Mouse (Mus musculus) spleen, adult 2 months (tissue): Measurements from ENCODE around the gene P2ry13. TPM values are rescaled to one million over a fixed set of nuclear protein-coding genes. Genes with fewer than 3 reads are reported as not detected.

Experiments used
- DNase-seq, 2 experiments: peaks; one replicate each; pipeline versions ENCODE4 v3.0.0 to v3.0.0-alpha.2; 2012 to 2021; ENCODE audit warnings: low spot score in 2 of 2, low read depth in 1 of 2
- H3K27ac ChIP-seq: fragments of 200-500 bp; 2 replicates; pipeline ENCODE4 v1.5.1; 2012; ENCODE audit warnings: low read length, inconsistent platforms; ENCODE audit not compliant: insufficient read depth
- H3K27me3 ChIP-seq: fragments of 200-500 bp; 2 replicates; pipeline ENCODE4 v1.6.1; 2012; ENCODE audit warnings: mild to moderate bottlenecking, moderate library complexity, low read length, inconsistent platforms; ENCODE audit not compliant: control insufficient read depth, insufficient read depth
- H3K36me3 ChIP-seq: fragments of 200-500 bp; 2 replicates; pipeline ENCODE4 v1.6.1; 2012; ENCODE audit warnings: mild to moderate bottlenecking, low read length, inconsistent platforms; ENCODE audit not compliant: control insufficient read depth, insufficient read depth
- H3K4me1 ChIP-seq: fragments of 200-500 bp; 2 replicates; pipeline ENCODE4 v1.6.1; 2011; ENCODE audit warnings: inconsistent platforms; ENCODE audit not compliant: control insufficient read depth, insufficient read depth, insufficient read length
- H3K4me3 ChIP-seq: fragments of 200-500 bp; 2 replicates; pipeline ENCODE4 v1.5.1; 2011; ENCODE audit warnings: mild to moderate bottlenecking, inconsistent platforms; ENCODE audit not compliant: insufficient read depth, insufficient read length; ENCODE audit errors: extremely low read depth
- CTCF ChIP-seq: fragments of 200-500 bp; IDR thresholded peaks from 2 replicates; pipeline ENCODE4 v1.5.1; 2011; ENCODE audit warnings: mild to moderate bottlenecking, inconsistent platforms; ENCODE audit not compliant: insufficient read depth, insufficient read length, insufficient replicate concordance; ENCODE audit errors: extremely low read depth
- POLR2A ChIP-seq: fragments of 200-500 bp; IDR thresholded peaks from 2 replicates; pipeline ENCODE4 v1.6.1; 2011; ENCODE audit warnings: low read depth, low read length, inconsistent platforms
- WGBS: fragments of 180-500 bp; shearing (Covaris S2); methylation state at CpG from one replicate; pipeline ENCODE4 v1.1.7; 2018; 5-methylcytosine and 5-hydroxymethylcytosine counted together
- polyA plus RNA-seq: library from polyadenylated mRNA; depleted of rRNA; stranded (reverse); fragments of >200 nt; gene quantifications from 2 replicates; pipeline ENCODE4 v1.2.3, GENCODE M21; 2012

The P2ry13 gene
- polyA plus RNA-seq, 1 experiment: 14.6 TPM

GRCm38 (mm10) chr3:59211784-59212183 lies 1.1 kb upstream of the P2ry13 start:
- H3K4me3 ChIP-seq: no peak overlapping the region

DNA sequence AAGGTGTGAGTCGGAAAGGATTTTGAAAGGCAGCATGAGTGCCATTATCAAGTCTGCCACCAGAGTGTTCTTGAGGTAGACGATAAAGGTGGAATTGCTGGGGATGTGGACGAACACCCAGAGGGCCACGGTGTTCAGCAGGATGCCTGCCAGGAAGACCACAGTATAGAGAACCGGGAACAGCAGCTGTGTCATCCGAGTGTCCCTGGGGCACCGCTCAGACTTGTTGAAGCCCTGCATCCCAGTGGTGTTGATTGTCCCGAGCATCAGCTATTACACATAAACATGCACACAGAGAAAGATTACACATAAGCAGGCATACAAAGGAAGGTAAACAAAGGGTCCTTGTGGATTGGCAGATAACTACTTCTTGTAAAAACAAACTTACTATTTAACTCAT lies 593 bp downstream of the P2ry13 start:
- no peak for TF ChIP-seq POLR2A
- no peak for TF ChIP-seq CTCF
- Histone ChIP-seq H3K4me1 (peaks cover 13% of the 10 kb centered on the region; the same call in 1 of the 2 replicates), H3K36me3 (no peaks in the 10 kb centered on the region), H3K27ac (peak overlapping the region; percentile 17), H3K27me3 (no peaks in the 10 kb centered on the region), H3K4me3 (no peak overlapping the region; the same call in 1 of the 2 replicates)
- DNase-seq: no peak
- 59% methylated on average over 8 of the region's 8 CpGs for WGBS

More at GRCm38 (mm10) chr3:59211784-59212183, 1.1 kb upstream of the P2ry13 start:
- H3K27me3 ChIP-seq: no peaks in the 10 kb centered on the region
- WGBS: 28% methylated on average over 8 of the region's 8 CpGs
- H3K27ac ChIP-seq: no peak overlapping the region; the same call in 1 of the 2 replicates
- TF ChIP-seq CTCF (no peak), POLR2A (no peak)
- no peaks in the 10 kb centered on the region for H3K36me3 ChIP-seq
- peak in 1 of 2 experiments; percentile 21 for DNase-seq
- peaks cover 8% of the 10 kb centered on the region; the same call in 1 of the 2 replicates for H3K4me1 ChIP-seq

- DNase-seq: no peak
- Histone ChIP-seq H3K4me3 (no peak overlapping the region), H3K27me3 (no peaks in the 10 kb centered on the region), H3K27ac (no peak overlapping the region), H3K4me1 (peaks cover 18% of the 10 kb centered on the region; the same call in 1 of the 2 replicates), H3K36me3 (no peaks in the 10 kb centered on the region)
- TF ChIP-seq POLR2A (no peak), CTCF (no peak)
- 65% methylated on average over 4 of the region's 4 CpGs for whole genome bisulfite sequencing
These were observed 1.8 kb downstream of the P2ry13 start for GRCm38 (mm10) chr3:59208650-59209548.

GRCm38 (mm10) chr3:59205941-59206340 lies 4.7 kb downstream of the P2ry13 start:
- H3K4me1 ChIP-seq: peaks cover 31% of the 10 kb centered on the region
- H3K27ac ChIP-seq: no peak overlapping the region
- TF ChIP-seq POLR2A (no peak), CTCF (no peak)
- WGBS: 28% methylated on average over 4 of the region's 4 CpGs
- H3K27me3 ChIP-seq: no peaks in the 10 kb centered on the region
- no peak overlapping the region for H3K4me3 ChIP-seq
- no peaks in the 10 kb centered on the region for H3K36me3 ChIP-seq
- no peak for DNase-seq

GRCm38 (mm10) chr3:59204719-59205503 lies 5.8 kb downstream of the P2ry13 start:
- Histone ChIP-seq H3K36me3 (no peaks in the 10 kb centered on the region), H3K4me3 (no peak overlapping the region), H3K4me1 (peaks cover 32% of the 10 kb centered on the region), H3K27me3 (no peaks in the 10 kb centered on the region), H3K27ac (no peak overlapping the region)
- TF ChIP-seq POLR2A (no peak), CTCF (no peak)
- 78% methylated on average over 11 of the region's 11 CpGs for WGBS
- DNase-seq: no peak

DNA sequence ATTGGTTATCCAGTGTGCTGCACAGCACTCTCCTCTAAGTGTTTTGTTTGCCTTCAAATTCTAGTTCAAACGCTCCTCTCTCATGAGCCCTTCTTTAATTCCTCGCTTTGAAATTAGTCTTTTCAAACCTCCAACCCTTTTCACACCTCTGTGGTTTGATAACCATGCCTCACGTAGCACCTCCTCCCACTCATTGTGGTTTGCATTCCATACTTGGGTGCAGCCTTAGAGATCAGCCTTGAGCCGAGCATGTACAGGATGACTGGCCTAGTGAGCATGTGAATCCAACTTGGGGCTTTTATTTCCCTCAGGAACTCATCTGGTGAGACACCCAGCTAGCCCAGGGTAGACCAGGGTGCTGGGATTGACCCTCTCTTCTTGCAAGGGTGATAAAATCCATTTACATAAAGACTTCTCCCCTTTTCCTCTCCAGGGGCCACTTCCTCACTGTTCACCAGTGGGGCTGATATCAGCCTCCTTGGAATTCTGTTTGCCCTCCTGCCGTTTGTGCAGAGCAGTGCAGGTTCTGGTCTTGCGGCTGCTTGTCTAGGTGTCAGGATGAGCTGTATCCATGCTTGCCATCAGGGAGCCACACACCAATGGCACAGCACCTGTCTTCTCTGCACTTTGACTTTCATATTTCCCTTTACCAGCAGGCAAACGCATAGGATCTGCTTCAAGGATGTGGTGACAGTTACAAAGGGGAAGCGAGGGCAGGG lies 6.7 kb downstream of the P2ry13 start:
- TF ChIP-seq CTCF: no peak
- TF ChIP-seq POLR2A: no peak
- no peaks in the 10 kb centered on the region for H3K36me3 ChIP-seq
- H3K27ac ChIP-seq: no peak overlapping the region
- no peak overlapping the region for H3K4me3 ChIP-seq
- H3K4me1 ChIP-seq: peaks cover 32% of the 10 kb centered on the region
- WGBS: 56% methylated on average over 8 of the region's 8 CpGs
- DNase-seq: no peak
- no peaks in the 10 kb centered on the region for H3K27me3 ChIP-seq
